Mouse (Mus musculus) spleen, postnatal 0 days (tissue): ENCODE data around the gene Dnmt3b. TPM values are rescaled to one million over a fixed set of nuclear protein-coding genes. Genes with fewer than 3 reads are reported as not detected.

Source experiments
- polyA plus RNA-seq: library from polyadenylated mRNA; unstranded; fragments of >200 nt; fragmentation: Nextera tagmentation; extraction: Ambion mirVana; gene quantifications from 2 replicates; pipeline ENCODE4 v1.2.1, GENCODE M21; 2015

The Dnmt3b gene
- 7.1 and 10.0 TPM in 2 replicates for polyA plus RNA-seq

DNA sequence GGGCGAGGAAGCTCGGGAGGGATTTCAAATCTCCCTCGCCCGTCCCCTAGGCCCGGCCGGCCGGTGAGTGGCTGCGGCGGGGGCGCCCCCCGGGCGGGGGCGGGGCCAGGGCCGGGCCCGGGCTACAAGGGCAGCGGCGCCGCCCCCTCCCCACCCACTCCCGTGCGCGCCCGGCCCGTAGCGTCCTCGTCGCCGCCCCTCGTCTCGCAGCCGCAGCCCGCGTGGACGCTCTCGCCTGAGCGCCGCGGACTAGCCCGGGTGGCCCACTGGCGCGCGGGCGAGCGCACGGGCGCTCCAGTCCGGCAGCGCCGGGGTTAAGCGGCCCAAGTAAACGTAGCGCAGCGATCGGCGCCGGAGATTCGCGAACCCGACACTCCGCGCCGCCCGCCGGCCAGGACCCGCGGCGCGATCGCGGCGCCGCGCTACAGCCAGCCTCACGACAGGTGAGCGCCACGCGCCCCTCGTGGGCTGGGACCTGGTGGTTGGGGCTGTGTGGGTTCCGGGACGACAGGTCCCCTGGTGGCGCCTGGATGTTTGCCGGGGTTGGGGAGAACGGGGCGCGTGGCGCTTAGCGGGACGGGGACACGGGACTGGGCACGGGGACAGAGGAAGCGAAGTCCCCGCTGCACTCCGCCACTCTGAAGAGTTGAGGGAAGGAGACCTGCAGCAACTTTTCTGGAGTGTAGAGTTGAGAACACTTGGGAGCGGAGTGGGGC, at the start of gene Dnmt3b:
Gene Dnmt3b, plus strand, starts transcription at position 153 of the 716 bp plus-strand sequence.

DNA sequence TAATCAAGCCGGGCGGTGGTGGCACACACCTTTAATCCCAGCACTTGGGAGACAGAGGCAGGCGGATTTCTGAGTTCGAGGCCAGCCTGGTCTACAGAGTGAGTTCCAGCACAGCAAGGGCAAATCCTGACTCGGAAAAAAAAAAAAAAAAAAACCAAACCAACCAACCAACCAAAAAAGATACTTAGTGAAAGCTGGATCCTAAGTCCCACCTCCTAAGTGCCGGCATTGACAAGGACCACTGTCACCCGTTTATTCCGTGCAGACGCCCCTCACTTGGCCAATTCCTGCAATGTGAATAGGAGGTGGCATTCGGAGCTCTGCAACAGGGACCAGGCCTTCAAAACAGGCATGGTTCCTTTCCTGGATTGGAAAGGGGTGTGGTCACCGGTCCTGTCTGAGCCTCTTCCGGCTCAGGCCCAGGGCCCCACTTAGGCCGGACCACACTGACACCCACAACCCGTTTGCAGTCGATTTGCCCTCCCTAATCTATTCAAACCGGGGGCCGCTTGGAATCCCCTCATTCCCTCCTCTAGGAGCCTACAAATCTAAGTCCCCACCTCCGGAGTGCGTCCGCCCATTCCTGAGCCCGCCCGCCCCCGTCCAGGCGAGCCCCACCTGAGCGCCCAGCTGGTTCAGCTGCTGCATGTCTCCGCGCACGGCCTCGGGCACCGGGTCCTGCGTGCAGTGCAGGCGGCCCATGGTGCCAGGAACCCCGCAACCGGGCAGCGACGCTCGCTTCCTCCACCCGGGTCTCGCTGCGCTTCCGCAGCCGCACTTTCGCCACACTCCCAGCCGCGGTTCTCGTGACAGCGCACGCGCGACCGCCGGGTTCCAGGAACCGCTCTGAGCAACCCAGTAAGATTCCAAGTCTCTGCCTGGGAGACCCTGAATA, 17.0 kb upstream of the Dnmt3b start, which contains the start of gene Commd7:
Gene Commd7, minus strand, starts transcription at position 806 of the 895 bp plus-strand sequence.

GRCm38 (mm10) chr2:153696352-153696751, 47.1 kb downstream of the Dnmt3b start, which contains the start of gene Dnmt3c:
TSS of gene Dnmt3c (plus strand) at chr2:153696652.

Other genes starting within 250 kb of the Dnmt3b start
- gene 4930404H24Rik, start 156.7 kb upstream of the Dnmt3b start, polyA plus RNA-seq: not detected in 2 replicates
- 5.2 TPM in 2 replicates for gene Nol4l, start 119.5 kb upstream of the Dnmt3b start, polyA plus RNA-seq
- gene Commd7, start 16.7 kb upstream of the Dnmt3b start, polyA plus RNA-seq: 42.7 and 49.4 TPM in 2 replicates
- gene Dnmt3c, start 47.2 kb downstream of the Dnmt3b start, polyA plus RNA-seq: 1.2 and 1.4 TPM in 2 replicates
- gene Mapre1, start 91.8 kb downstream of the Dnmt3b start, polyA plus RNA-seq: 149 and 160 TPM in 2 replicates
- 0.12 and 0.25 TPM in 2 replicates for gene Efcab8, start 130.5 kb downstream of the Dnmt3b start, polyA plus RNA-seq
- gene Sun5, start 221.6 kb downstream of the Dnmt3b start, polyA plus RNA-seq: not detected in 2 replicates
- gene Bpifb2, start 225.6 kb downstream of the Dnmt3b start, polyA plus RNA-seq: not detected in 2 replicates